Mouse (Mus musculus) frontal cortex, postnatal 25 days (tissue): ENCODE measurements at regions not wholly inside any gene's neighbourhood (a gene's known extent, or its start where the extent isn't known, plus 50 kb on each side); places are given as distances from the start of the nearest gene placed in this dataset.

ENCODE experiments used
- DNase-seq, 2 experiments: peaks; one replicate each; pipeline ENCODE4 v3.0.0; 2022; ENCODE audit warnings: low spot score in 2 of 2

GRCm38 (mm10) chr1:186236267-186237020 is 119.3 kb upstream of the Lyplal1 start:
- DNase-seq, result no peak

- no peak for DNase-seq
These were observed 117.4 kb upstream of the Lyplal1 start for GRCm38 (mm10) chr1:186234536-186234935.

GRCm38 (mm10) chr1:186230476-186230875 is 113.4 kb upstream of the Lyplal1 start:
- DNase-seq, result no peak

- no peak for DNase-seq
These were observed 112.7 kb upstream of the Lyplal1 start for GRCm38 (mm10) chr1:186229856-186230255.

GRCm38 (mm10) chr1:186228396-186228795 is 111.3 kb upstream of the Lyplal1 start:
- no peak for DNase-seq

GRCm38 (mm10) chr1:186224231-186224630 is 107.1 kb upstream of the Lyplal1 start:
- no peak for DNase-seq

GRCm38 (mm10) chr1:186223417-186223816 is 106.3 kb upstream of the Lyplal1 start:
- DNase-seq, result no peak

GRCm38 (mm10) chr1:186218995-186219394 is 101.9 kb upstream of the Lyplal1 start:
- DNase-seq, result no peak

- no peak for DNase-seq
These were observed 100.1 kb upstream of the Lyplal1 start for GRCm38 (mm10) chr1:186217198-186217597.

- no peak for DNase-seq
These were observed 87.0 kb upstream of the Lyplal1 start for GRCm38 (mm10) chr1:186204151-186204550.

GRCm38 (mm10) chr1:186202536-186202935 is 85.4 kb upstream of the Lyplal1 start:
- no peak for DNase-seq

GRCm38 (mm10) chr1:186198391-186198790 is 81.3 kb upstream of the Lyplal1 start:
- DNase-seq, result no peak

GRCm38 (mm10) chr1:186197057-186197456 is 79.9 kb upstream of the Lyplal1 start:
- no peak for DNase-seq

- DNase-seq, result no peak
These were observed 72.3 kb upstream of the Lyplal1 start for GRCm38 (mm10) chr1:186189390-186189789.

GRCm38 (mm10) chr1:186187372-186187771 is 70.3 kb upstream of the Lyplal1 start:
- no peak for DNase-seq

- DNase-seq, result no peak
These were observed 66.1 kb upstream of the Lyplal1 start for GRCm38 (mm10) chr1:186183204-186183651.

GRCm38 (mm10) chr1:186182498-186183203 is 65.5 kb upstream of the Lyplal1 start:
- peak; percentile 6 to 9 for DNase-seq

GRCm38 (mm10) chr1:186177019-186177418 is 59.9 kb upstream of the Lyplal1 start:
- DNase-seq, result no peak

- no peak for DNase-seq
These were observed 56.4 kb upstream of the Lyplal1 start for GRCm38 (mm10) chr1:186173472-186174014.

GRCm38 (mm10) chr1:186171691-186172090 is 54.6 kb upstream of the Lyplal1 start:
- no peak for DNase-seq
